Comparison of ENCODE assay signal across 24 mouse cellular contexts in genomic region chr12:73048537-73048936, GRCm38 (mm10). TPM values are rescaled to one million over a fixed set of nuclear protein-coding genes. Genes with fewer than 3 reads are reported as not detected.
DNase-seq lines count a peak whose midpoint lies in the region; ATAC-seq and TF ChIP-seq lines count a peak whose summit lies in the region.
"Had no signal": no experiment of that assay in that cellular context is flagged by ENCODE, and none has a peak within 500 bp of the region (broad histone marks: within the 10 kb centered on the region; RNA-seq: fewer than 3 reads in every experiment).

No protein-coding gene starts in this region.

- H3K9me3 ChIP-seq in midbrain, embryonic 14.5 days (ENCODE audit: control insufficient read depth, low read length), result no peaks in the 10 kb centered on the region
- no peaks in the 10 kb centered on the region for H3K9me3 ChIP-seq in midbrain, postnatal 0 days (ENCODE audit: low read length)
- no peaks in the 10 kb centered on the region for H3K9me3 ChIP-seq in embryonic facial prominence, embryonic 15.5 days (replicated peaks)
- H3K9me3 ChIP-seq: forebrain, embryonic 15.5 days; heart, embryonic 13.5 days; intestine, embryonic 15.5 days; liver, embryonic 15.5 days; megakaryocyte, embryonic 14.5 days; stomach, embryonic 15.5 days had no signal

- 3% methylated on average over 3 of the region's 3 CpGs for WGBS in midbrain, embryonic 14.5 days
- WGBS in midbrain, postnatal 0 days, result 7% methylated on average over 3 of the region's 3 CpGs
- WGBS in embryonic facial prominence, embryonic 15.5 days, result 6% methylated on average over 3 of the region's 3 CpGs

- no peak for ATAC-seq in midbrain, embryonic 14.5 days (ENCODE audit: low FRiP score, low TSS enrichment)
- ATAC-seq in midbrain, postnatal 0 days (ENCODE audit: low FRiP score), result no peak
- ATAC-seq in embryonic facial prominence, embryonic 15.5 days (ENCODE audit: insufficient number of reproducible peaks, low FRiP score, low TSS enrichment, low read depth), result no peak
- ATAC-seq: forebrain, embryonic 15.5 days; intestine, embryonic 15.5 days had no signal

- peaks cover 3% of the 10 kb centered on the region; the same call in 1 of the 2 replicates for H3K4me1 ChIP-seq in midbrain, embryonic 14.5 days (ENCODE audit: control insufficient read depth, insufficient read depth, low read length)
- H3K4me1 ChIP-seq in midbrain, postnatal 0 days (ENCODE audit: insufficient read depth, low read length), result no peaks in the 10 kb centered on the region
- peaks cover 57% of the 10 kb centered on the region for H3K4me1 ChIP-seq in embryonic facial prominence, embryonic 15.5 days

- no peaks in the 10 kb centered on the region for H3K36me3 ChIP-seq in midbrain, embryonic 14.5 days (ENCODE audit: control insufficient read depth, insufficient read depth, low read length)
- H3K36me3 ChIP-seq in midbrain, postnatal 0 days (ENCODE audit: insufficient read depth, low read length), result no peaks in the 10 kb centered on the region
- H3K36me3 ChIP-seq in embryonic facial prominence, embryonic 15.5 days, result no peaks in the 10 kb centered on the region
- H3K36me3 ChIP-seq: forebrain, embryonic 15.5 days; heart, embryonic 13.5 days; intestine, embryonic 15.5 days; liver, embryonic 15.5 days; stomach, embryonic 15.5 days had no signal

- TF ChIP-seq CTCF in midbrain, postnatal 0 days (IDR thresholded peaks at IDR 0.05), result no peak

- DNase-seq in gastrocnemius, adult 8-10 months (ENCODE audit: low spot score in 2 of 2), result peak; percentile 52 to 64
- no peak for DNase-seq in gastrocnemius, postnatal 4 days (ENCODE audit: low spot score in 2 of 2)
- DNase-seq in midbrain, embryonic 14.5 days, result peak; percentile 33
- DNase-seq in midbrain, postnatal 0 days (ENCODE audit: low spot score), result no peak
- DNase-seq in frontal cortex, adult 2 months (ENCODE audit: extremely low spot score in 1 of 2, low spot score in 1 of 2), result no peak
- DNase-seq in adrenal gland, postnatal 14 days, result no peak
- DNase-seq: adrenal gland, adult 8-10 months; B cell, adult 2 months; cerebellum, adult 18-20 months; cerebellum, postnatal 36 days; heart, postnatal 36 days; lung, postnatal 14 days; thymus, adult 2 months had no signal

- H3K9ac ChIP-seq in midbrain, embryonic 14.5 days (replicated peaks; ENCODE audit: low read length), result no peak overlapping the region
- H3K9ac ChIP-seq in midbrain, postnatal 0 days (replicated peaks; ENCODE audit: low read length, poor library complexity, severe bottlenecking), result no peak overlapping the region
- no peak overlapping the region for H3K9ac ChIP-seq in embryonic facial prominence, embryonic 15.5 days
- H3K9ac ChIP-seq: forebrain, embryonic 15.5 days; heart, embryonic 13.5 days; intestine, embryonic 15.5 days; liver, embryonic 15.5 days; stomach, embryonic 15.5 days had no signal

- H3K27ac ChIP-seq in midbrain, embryonic 14.5 days (replicated peaks; ENCODE audit: low read depth, low read length), result no peak overlapping the region
- H3K27ac ChIP-seq in midbrain, postnatal 0 days (ENCODE audit: low read depth, low read length), result no peak overlapping the region
- peak overlapping the region; percentile 4 for H3K27ac ChIP-seq in embryonic facial prominence, embryonic 15.5 days (replicated peaks)
- H3K27ac ChIP-seq: forebrain, embryonic 15.5 days; heart, embryonic 13.5 days; intestine, embryonic 15.5 days; kidney, postnatal 0 days; left cerebral cortex, adult 2 months; liver, embryonic 15.5 days; stomach, embryonic 15.5 days had no signal

- H3K4me2 ChIP-seq in midbrain, embryonic 14.5 days (ENCODE audit: low read length), result no peak overlapping the region
- no peak overlapping the region for H3K4me2 ChIP-seq in midbrain, postnatal 0 days (ENCODE audit: low read depth, low read length, poor library complexity, severe bottlenecking)
- H3K4me2 ChIP-seq in embryonic facial prominence, embryonic 15.5 days (replicated peaks), result no peak overlapping the region
- H3K4me2 ChIP-seq: forebrain, embryonic 15.5 days; heart, embryonic 13.5 days; intestine, embryonic 15.5 days; liver, embryonic 15.5 days; stomach, embryonic 15.5 days had no signal

- H3K4me3 ChIP-seq in midbrain, embryonic 14.5 days (replicated peaks; ENCODE audit: low read depth, low read length), result no peak overlapping the region
- H3K4me3 ChIP-seq in midbrain, postnatal 0 days (ENCODE audit: low read depth, low read length), result no peak overlapping the region
- H3K4me3 ChIP-seq in embryonic facial prominence, embryonic 15.5 days (replicated peaks), result no peak overlapping the region
- H3K4me3 ChIP-seq: erythroblast, embryonic 14.5 days; forebrain, embryonic 15.5 days; heart, embryonic 13.5 days; intestine, embryonic 15.5 days; left cerebral cortex, adult 2 months; liver, embryonic 15.5 days; megakaryocyte, embryonic 14.5 days; stomach, embryonic 15.5 days had no signal

- peaks cover 98% of the 10 kb centered on the region for H3K27me3 ChIP-seq in midbrain, embryonic 14.5 days (ENCODE audit: control insufficient read depth, insufficient read depth, low read length)
- H3K27me3 ChIP-seq in midbrain, postnatal 0 days (ENCODE audit: insufficient read depth, low read length), result peaks cover 92% of the 10 kb centered on the region
- H3K27me3 ChIP-seq in embryonic facial prominence, embryonic 15.5 days, result peaks cover 64% of the 10 kb centered on the region

RNA-seq across cellular contexts. Expression of gene Six1, which starts 5.2 kb away (rescaled TPM):
- 10 to 100 TPM; 59.5 to 67.4 (median 60.9) TPM for total RNA-seq in gastrocnemius, adult 8-10 months (2022)
- 10 to 100 TPM; 51.0 to 60.8 TPM for total RNA-seq in gastrocnemius, postnatal 4 days (2021)
- polyA plus RNA-seq in midbrain, embryonic 14.5 days (2014; fragmentation: Nextera tagmentation; extraction: Ambion mirVana), result 0.41 TPM in 1 of 2 replicates, not detected in the other
- total RNA-seq in midbrain, postnatal 0 days (2014; rRNA removed), result 0.44 and 1.3 TPM in 2 replicates
- 0.55 and 0.68 TPM in 2 replicates for polyA plus RNA-seq in midbrain, postnatal 0 days (2015; fragmentation: Nextera tagmentation; extraction: Ambion mirVana)
- 40.0 and 48.3 TPM in 2 replicates for polyA plus RNA-seq in embryonic facial prominence, embryonic 15.5 days (2015; fragmentation: Nextera tagmentation; extraction: Ambion mirVana)
- 0.16 and 0.34 TPM in 2 replicates for polyA plus RNA-seq in frontal cortex, adult 2 months (2012; rRNA removed)
- 4.3 and 5.2 TPM in 2 replicates for total RNA-seq in adrenal gland, postnatal 14 days (2021)
- polyA plus RNA-seq: erythroblast, embryonic 14.5 days; spleen, adult 2 months had no signal

Comparison
In these comparisons a context has a peak if more than half of its experiments do, and no peak if none do; other contexts are left out.
1. DNase-seq: peak in gastrocnemius, adult 8-10 months (2 of 2) and midbrain, embryonic 14.5 days (single experiment); none in gastrocnemius, postnatal 4 days (0 of 2), midbrain, postnatal 0 days (single experiment), frontal cortex, adult 2 months (0 of 2) and adrenal gland, postnatal 14 days (single experiment).